Mouse (Mus musculus): Measurements from ENCODE around the gene Klk1b9. TPM values are rescaled to one million over a fixed set of nuclear protein-coding genes. Genes with fewer than 3 reads are reported as not detected.

Gene Klk1b9
- total RNA-seq, 2 experiments from 2014 or later: not detected

Other genes with a start within 250 kb of the Klk1b9 start
- not detected for gene Klk12, start 207.2 kb upstream of the Klk1b9 start, total RNA-seq (2021)
- not detected for gene Klk11, start 201.5 kb upstream of the Klk1b9 start, total RNA-seq (2021)
- 1 to 10 TPM in 1 of 2 experiments, under 1 TPM in 1; 0.79 to 1.2 TPM for gene Klk10, start 195.0 kb upstream of the Klk1b9 start, total RNA-seq (2021)
- not detected for gene Klk9, start 184.2 kb upstream of the Klk1b9 start, total RNA-seq (2021)
- gene Klk8, start 178.5 kb upstream of the Klk1b9 start, total RNA-seq (2021): 1 to 10 TPM; 2.1 to 2.9 TPM
- gene Klk7, start 164.8 kb upstream of the Klk1b9 start, total RNA-seq (2021): not detected
- gene Klk6, start 151.6 kb upstream of the Klk1b9 start, total RNA-seq (2021): not detected
- not detected for gene Klk5, start 134.1 kb upstream of the Klk1b9 start, total RNA-seq (2021)
- not detected for gene Klk4, start 94.9 kb upstream of the Klk1b9 start, total RNA-seq (2021)
- not detected for gene Klk15, start 42.3 kb upstream of the Klk1b9 start, total RNA-seq (2021)
- gene Klk1b8, start 25.4 kb upstream of the Klk1b9 start, total RNA-seq (2021): not detected
- gene Klk1b1, start 9.3 kb upstream of the Klk1b9 start, total RNA-seq (2021): not detected
- not detected for gene Klk1b11, start 19.8 kb downstream of the Klk1b9 start, total RNA-seq (2021)
- under 1 TPM; 0.19 to 0.26 TPM for gene Klk1b26, start 36.1 kb downstream of the Klk1b9 start, total RNA-seq (2021)
- gene Klk1b27, start 76.2 kb downstream of the Klk1b9 start, total RNA-seq (2021): not detected
- gene Klk1b21, start 126.3 kb downstream of the Klk1b9 start, total RNA-seq (2021): not detected
- gene Klk1b22, start 136.6 kb downstream of the Klk1b9 start, total RNA-seq (2021): not detected
- gene Klk1b16, start 160.7 kb downstream of the Klk1b9 start, total RNA-seq (2021): not detected
- not detected for gene Klk1b24, start 212.2 kb downstream of the Klk1b9 start, total RNA-seq (2021)
- gene Klk1b3, start 222.1 kb downstream of the Klk1b9 start, total RNA-seq (2021): not detected
- gene Klk1b4, start 231.4 kb downstream of the Klk1b9 start, total RNA-seq (2021): not detected
- not detected for gene Klk1b5, start 239.9 kb downstream of the Klk1b9 start, total RNA-seq (2021)
- not detected for gene Klk1, start 249.3 kb downstream of the Klk1b9 start, total RNA-seq (2021)

All from gastrocnemius, postnatal 25 days (tissue).